Mouse (Mus musculus): Measurements from ENCODE around the gene Upk1a. TPM values are rescaled to one million over a fixed set of nuclear protein-coding genes. Genes with fewer than 3 reads are reported as not detected.

The Upk1a gene
- total and polyA plus RNA-seq, 3 experiments, result 0.47 to 10.9 (median 1.8) TPM

- TF ChIP-seq TCF12 (IDR thresholded peaks at IDR 0.05; ENCODE audit: low read depth, low read length), result 0 out of 2 replicates have a peak, but pooled peaks have one; percentile 31
- no peak for TF ChIP-seq TBP (conservative IDR thresholded peaks at IDR 0.05; ENCODE audit: low read depth, low read length)
- TF ChIP-seq IRF4 (IDR thresholded peaks at IDR 0.05; ENCODE audit: low read depth, low read length), result peak; percentile 63; the same call in 1 of the 2 replicates
- TF ChIP-seq JUN (IDR thresholded peaks at IDR 0.05; ENCODE audit: insufficient read depth, low read depth, low read length), result no peak
- TF ChIP-seq MYC (IDR thresholded peaks at IDR 0.05; ENCODE audit: low read depth, low read length), result peak; percentile 75; the same call in 1 of the 2 replicates
- TF ChIP-seq USF1 (IDR thresholded peaks at IDR 0.05; ENCODE audit: low read depth, low read length), result no peak
- TF ChIP-seq ELF1 (IDR thresholded peaks at IDR 0.05; ENCODE audit: low read depth, low read length), result peak; percentile 45
- peak; percentile 63; the same call in 1 of the 2 replicates for TF ChIP-seq NELFE (IDR thresholded peaks at IDR 0.05; ENCODE audit: low read depth, low read length)
- peak; percentile 68 to 95 for TF ChIP-seq CTCF (conservative IDR thresholded peaks at IDR 0.05 in 1 of 2, IDR thresholded peaks at IDR 0.05 in 1 of 2; ENCODE audit: low read depth in 2 of 2, low read length in 2 of 2)
- TF ChIP-seq ZC3H11A (IDR thresholded peaks at IDR 0.05; ENCODE audit: low read depth, low read length), result peak; percentile 91
- TF ChIP-seq JUND (conservative IDR thresholded peaks at IDR 0.05; ENCODE audit: low read depth, low read length), result peak; percentile 35; the same call in 1 of the 2 replicates
- peak; percentile 96 for TF ChIP-seq RAD21 (IDR thresholded peaks at IDR 0.05; ENCODE audit: low read depth, low read length)
Observed at GRCm38 (mm10) chr7:30607706-30608309, 4.8 kb downstream of the Upk1a start (continued).

- peaks cover 3% of the 10 kb centered on the region for H3K79me2 ChIP-seq (replicated peaks; ENCODE audit: control insufficient read depth, extremely low read depth, insufficient read depth, poor library complexity, severe bottlenecking)
- H3K4me1 ChIP-seq (ENCODE audit: control insufficient read depth in 1 of 2, insufficient read depth in 2 of 2), result peaks cover 23 to 29% of the 10 kb centered on the region in 2 experiments
- peaks cover 0 to 31% of the 10 kb centered on the region in 2 experiments for H3K36me3 ChIP-seq (replicated peaks in 1 of 2; ENCODE audit: control insufficient read depth in 1 of 2, insufficient read depth in 1 of 2, low read length in 1 of 2)
- in situ Hi-C loops (cut with MboI; ENCODE audit: low pct_ligation_motif_present, low pct_unique_long_range_greater_than_20kb, low sequenced_read_pairs) (loop anchor here (5.0 kb wide), 1 partner anchor 48 kb away; the partner anchor contains the start of gene Lin37), dilution Hi-C loops (cut with MboI; ENCODE audit: extremely low pct_ligation_motif_present, extremely low pct_unique_long_range_greater_than_20kb, low sequenced_read_pairs) (no loop called here)
- H3K9ac ChIP-seq (ENCODE audit: insufficient read depth, low read depth), result peak overlapping the region; percentile 51
- peaks cover 3% of the 10 kb centered on the region for H3K9me3 ChIP-seq (replicated peaks; ENCODE audit: low read length)
- DNase-seq (ENCODE audit: extremely low read depth), result no peak
- no peaks in the 10 kb centered on the region for H3K27me3 ChIP-seq (replicated peaks)
- peak overlapping the region; percentile 64 for H3K27ac ChIP-seq (ENCODE audit: insufficient read depth, low read depth)
- peak overlapping the region; percentile 52 for H3K4me2 ChIP-seq (ENCODE audit: insufficient read depth, low read depth, poor library complexity, severe bottlenecking)
- H3K4me3 ChIP-seq (replicated peaks in 1 of 3; ENCODE audit: low read depth in 2 of 3, low read length in 2 of 3, poor library complexity in 1 of 3), result peak overlapping the region in 2 of 3 experiments; percentile 23 to 60
- 0 out of 2 replicates have a peak, but pooled peaks have one; percentile 26 for TF ChIP-seq NRF1 (IDR thresholded peaks at IDR 0.05; ENCODE audit: low read depth, low read length)
- TF ChIP-seq GABPA (IDR thresholded peaks at IDR 0.05; ENCODE audit: insufficient replicate concordance, low read depth, low read length), result no peak
- TF ChIP-seq TCF12 (IDR thresholded peaks at IDR 0.05; ENCODE audit: low read depth, low read length), result peak; percentile 58
- TF ChIP-seq ELF1 (IDR thresholded peaks at IDR 0.05; ENCODE audit: low read depth, low read length), result peak; percentile 90
- TF ChIP-seq ZC3H11A (IDR thresholded peaks at IDR 0.05; ENCODE audit: low read depth, low read length), result no peak
- peak; percentile 69; the same call in 1 of the 2 replicates for TF ChIP-seq MAZ (IDR thresholded peaks at IDR 0.05; ENCODE audit: low read depth, low read length)
- TF ChIP-seq ETS1 (conservative IDR thresholded peaks at IDR 0.05; ENCODE audit: low read depth, low read length), result no peak
- TF ChIP-seq CTCF (conservative IDR thresholded peaks at IDR 0.05 in 1 of 2, IDR thresholded peaks at IDR 0.05 in 1 of 2; ENCODE audit: low read depth in 2 of 2, low read length in 2 of 2), result no peak
- peak; percentile 40; the same call in 1 of the 2 replicates for TF ChIP-seq POLR2A (IDR thresholded peaks at IDR 0.05; ENCODE audit: low read depth, low read length)
- TF ChIP-seq MYC (IDR thresholded peaks at IDR 0.05; ENCODE audit: low read depth, low read length), result peak; percentile 66
- TF ChIP-seq HCFC1 (IDR thresholded peaks at IDR 0.05; ENCODE audit: low read depth, low read length), result peak; percentile 26; the same call in 1 of the 2 replicates
Observed at GRCm38 (mm10) chr7:30604944-30605343, 7.7 kb downstream of the Upk1a start.

Measured in CH12.LX (cell line).